Mouse (Mus musculus) ovary, postnatal 36 days (tissue): ENCODE measurements around the gene Sorbs2.
"Not testable (repeated sequence)": the region's sequence is repeated elsewhere in the genome, so short reads cannot be mapped to it uniquely, and the experiment has no call there.

ENCODE experiments used
- DNase-seq: peaks from one replicate; pipeline ENCODE4 v3.0.0; 2022; ENCODE audit warnings: low spot score, mixed read lengths

Gene Sorbs2

GRCm38 (mm10) chr8:45844911-45845481, 337.4 kb downstream of the Sorbs2 start:
- DNase-seq, result no peak

- DNase-seq, result no peak
These were observed 338.3 kb downstream of the Sorbs2 start for GRCm38 (mm10) chr8:45845906-45846305.

- DNase-seq, result no peak
These were observed 347.5 kb downstream of the Sorbs2 start for GRCm38 (mm10) chr8:45855118-45855517.

GRCm38 (mm10) chr8:45857734-45858133, 350.1 kb downstream of the Sorbs2 start:
- no peak for DNase-seq

- no peak for DNase-seq
These were observed 350.8 kb downstream of the Sorbs2 start for GRCm38 (mm10) chr8:45858391-45858790.

- not testable (repeated sequence) for DNase-seq
These were observed 364.0 kb downstream of the Sorbs2 start for GRCm38 (mm10) chr8:45871587-45871986.

- DNase-seq, result no peak
These were observed 364.5 kb downstream of the Sorbs2 start for GRCm38 (mm10) chr8:45872077-45872476.

GRCm38 (mm10) chr8:45874945-45875626, 367.5 kb downstream of the Sorbs2 start:
- peak; percentile 82 for DNase-seq

- DNase-seq, result no peak
These were observed 368.8 kb downstream of the Sorbs2 start for GRCm38 (mm10) chr8:45876397-45876796.
